In genomic region chr16:85148615-85149508, GRCm38 (mm10) we compare ENCODE assay signal across 8 mouse cellular contexts. TPM values are rescaled to one million over a fixed set of nuclear protein-coding genes. Genes with fewer than 3 reads are reported as not detected.
DNase-seq lines count a peak whose midpoint lies in the region; ATAC-seq and TF ChIP-seq lines count a peak whose summit lies in the region.

No protein-coding gene starts in this region.

- ATAC-seq in intestine, postnatal 0 days: no peak; the same call in 1 of the 2 replicates

- H3K27ac ChIP-seq in thymus, adult 2 months (ENCODE audit: control insufficient read depth, insufficient read depth, low read length): peak overlapping the region; percentile 59; the same call in 1 of the 2 replicates
- H3K27ac ChIP-seq in intestine, postnatal 0 days (ENCODE audit: low read depth, low read length): peak overlapping the region; percentile 1; the same call in 1 of the 2 replicates

- no peaks in the 10 kb centered on the region for H3K4me1 ChIP-seq in thymus, adult 2 months (replicated peaks; ENCODE audit: control insufficient read depth, insufficient read depth, low read length)
- H3K4me1 ChIP-seq in intestine, postnatal 0 days (replicated peaks; ENCODE audit: control insufficient read depth, insufficient read depth, low read length): peaks cover 5% of the 10 kb centered on the region; the same call in 1 of the 2 replicates

- H3K4me2 ChIP-seq in intestine, postnatal 0 days (replicated peaks; ENCODE audit: low read depth): no peak overlapping the region

- no peak for DNase-seq in thymus, adult 2 months
- no peak for DNase-seq in thymus, postnatal 25 days
- peak; percentile 41 to 52 for DNase-seq in gastrocnemius, adult 8-10 months (ENCODE audit: low spot score in 2 of 2)
- DNase-seq in lung, postnatal 25 days (ENCODE audit: low spot score): peak; percentile 85
- no peak for DNase-seq in cerebellum, adult 11 months
- DNase-seq in thymus, postnatal 14 days: no peak
- no peak for DNase-seq in thymus, postnatal 36 days

- H3K36me3 ChIP-seq in thymus, adult 2 months (ENCODE audit: control insufficient read depth, insufficient read depth, low read length): no peaks in the 10 kb centered on the region
- no peaks in the 10 kb centered on the region for H3K36me3 ChIP-seq in intestine, postnatal 0 days (ENCODE audit: control insufficient read depth, insufficient read depth)

- no peaks in the 10 kb centered on the region for H3K9me3 ChIP-seq in intestine, postnatal 0 days (ENCODE audit: control insufficient read depth)

- H3K27me3 ChIP-seq in thymus, adult 2 months (ENCODE audit: control insufficient read depth, insufficient read depth, low read length): no peaks in the 10 kb centered on the region
- no peaks in the 10 kb centered on the region for H3K27me3 ChIP-seq in intestine, postnatal 0 days (replicated peaks; ENCODE audit: control insufficient read depth, insufficient read depth, low read length)

- no peak overlapping the region for H3K4me3 ChIP-seq in thymus, adult 2 months (ENCODE audit: control insufficient read depth, insufficient read depth, low read length)
- no peak overlapping the region for H3K4me3 ChIP-seq in intestine, postnatal 0 days (ENCODE audit: low read depth, low read length)

- no peak for TF ChIP-seq CTCF in thymus, adult 2 months (IDR thresholded peaks at IDR 0.05; ENCODE audit: borderline replicate concordance, control insufficient read depth, extremely low read depth, insufficient read depth, low read length, poor library complexity)
- no peak for TF ChIP-seq CTCF in intestine, postnatal 0 days (IDR thresholded peaks at IDR 0.05; ENCODE audit: low read depth)

- TF ChIP-seq POLR2A in thymus, adult 2 months (IDR thresholded peaks at IDR 0.05; ENCODE audit: control insufficient read depth, extremely low read depth, insufficient read depth, low read length, poor library complexity): no peak

- H3K9ac ChIP-seq in intestine, postnatal 0 days (ENCODE audit: low read depth, low read length): no peak overlapping the region

- WGBS in thymus, adult 2 months: 74% methylated on average over 9 of the region's 9 CpGs
- WGBS in intestine, postnatal 0 days: 43% methylated on average over 9 of the region's 9 CpGs

RNA-seq across cellular contexts. Expression of gene App, which starts 24.7 kb away (rescaled TPM):
- polyA plus RNA-seq in thymus, adult 2 months (2012; rRNA removed): 58.4 and 59.8 TPM in 2 replicates
- 10 to 100 TPM; 55.2 to 84.5 (median 64.2) TPM for total RNA-seq in gastrocnemius, adult 8-10 months (2022)
- 191 and 203 TPM in 2 replicates for polyA plus RNA-seq in intestine, postnatal 0 days (2015; fragmentation: Nextera tagmentation; extraction: Ambion mirVana)

Comparison
In these comparisons a context has a peak if more than half of its experiments do, and no peak if none do; other contexts are left out.
1. DNase-seq: peak in gastrocnemius, adult 8-10 months (2 of 2) and lung, postnatal 25 days (single experiment); none in thymus, adult 2 months (single experiment), thymus, postnatal 25 days (single experiment), cerebellum, adult 11 months (single experiment), thymus, postnatal 14 days (single experiment) and thymus, postnatal 36 days (0 of 2).